ENCODE assay signal across 8 mouse cellular contexts in genomic region chr4:55651811-55652410, GRCm38 (mm10).
DNase-seq lines count a peak whose midpoint lies in the region; ATAC-seq and TF ChIP-seq lines count a peak whose summit lies in the region.

No protein-coding gene starts in this region.

- peak; percentile 34 to 82 for DNase-seq in adrenal gland, adult (ENCODE audit: inconsistent age in 2 of 2, low spot score in 1 of 2)
- DNase-seq in adrenal gland, postnatal 4 days (ENCODE audit: low spot score in 2 of 2): no peak
- peak; percentile 51 for DNase-seq in forebrain, postnatal 0 days
- DNase-seq in spleen, postnatal 10 days (ENCODE audit: low spot score in 2 of 2): no peak
- no peak for DNase-seq in urinary bladder, postnatal 10 days (ENCODE audit: low spot score)

- H3K9me3 ChIP-seq in forebrain, postnatal 0 days (ENCODE audit: low read length): no peaks in the 10 kb centered on the region
- H3K9me3 ChIP-seq in intestine, postnatal 0 days (ENCODE audit: control insufficient read depth): no peaks in the 10 kb centered on the region

- peak overlapping the region; percentile 83 for H3K4me2 ChIP-seq in forebrain, postnatal 0 days (ENCODE audit: low read depth)
- peak overlapping the region; percentile 85 for H3K4me2 ChIP-seq in intestine, postnatal 0 days (replicated peaks; ENCODE audit: low read depth)

- H3K27me3 ChIP-seq in forebrain, postnatal 0 days (ENCODE audit: insufficient read depth, low read length): no peaks in the 10 kb centered on the region
- H3K27me3 ChIP-seq in intestine, postnatal 0 days (replicated peaks; ENCODE audit: control insufficient read depth, insufficient read depth, low read length): peaks cover 10% of the 10 kb centered on the region

- peaks cover 19% of the 10 kb centered on the region for H3K4me1 ChIP-seq in bone marrow macrophage, adult 2 months (ENCODE audit: control insufficient read depth, insufficient read depth, low read length)
- H3K4me1 ChIP-seq in forebrain, postnatal 0 days (ENCODE audit: insufficient read depth): peaks cover 8% of the 10 kb centered on the region; the same call in 1 of the 2 replicates
- no peaks in the 10 kb centered on the region for H3K4me1 ChIP-seq in intestine, postnatal 0 days (replicated peaks; ENCODE audit: control insufficient read depth, insufficient read depth, low read length)

- 17% methylated on average over 12 of the region's 12 CpGs for WGBS in forebrain, postnatal 0 days
- 14% methylated on average over 12 of the region's 12 CpGs for WGBS in intestine, postnatal 0 days
- WGBS in macrophage (ENCODE audit: missing documents): 42% methylated on average over 12 of the region's 12 CpGs

- no peaks in the 10 kb centered on the region for H3K36me3 ChIP-seq in forebrain, postnatal 0 days (ENCODE audit: insufficient read depth)
- no peaks in the 10 kb centered on the region for H3K36me3 ChIP-seq in intestine, postnatal 0 days (ENCODE audit: control insufficient read depth, insufficient read depth)
- no peaks in the 10 kb centered on the region for H3K36me3 ChIP-seq in macrophage (ENCODE audit: inconsistent target)

- H3K4me3 ChIP-seq in bone marrow macrophage, adult 2 months (ENCODE audit: insufficient read depth, low read length): peak overlapping the region; percentile 65
- H3K4me3 ChIP-seq in forebrain, postnatal 0 days (ENCODE audit: low read depth, low read length): peak overlapping the region; percentile 64
- peak overlapping the region; percentile 57 for H3K4me3 ChIP-seq in intestine, postnatal 0 days (ENCODE audit: low read depth, low read length)
- peak overlapping the region; percentile 34 for H3K4me3 ChIP-seq in macrophage (ENCODE audit: inconsistent target)

- TF ChIP-seq CTCF in bone marrow macrophage, adult 2 months (IDR thresholded peaks at IDR 0.05; ENCODE audit: low read depth, low read length): no peak
- peak; percentile 52 for TF ChIP-seq CTCF in forebrain, postnatal 0 days (IDR thresholded peaks at IDR 0.05; ENCODE audit: low read depth)
- peak; percentile 52 for TF ChIP-seq CTCF in intestine, postnatal 0 days (IDR thresholded peaks at IDR 0.05; ENCODE audit: low read depth)

- H3K27ac ChIP-seq in bone marrow macrophage, adult 2 months (ENCODE audit: insufficient read depth, low read depth, low read length): peak overlapping the region; percentile 94
- H3K27ac ChIP-seq in forebrain, postnatal 0 days (ENCODE audit: low read depth, low read length): peak overlapping the region; percentile 91
- H3K27ac ChIP-seq in intestine, postnatal 0 days (ENCODE audit: low read depth, low read length): peak overlapping the region; percentile 91
- H3K27ac ChIP-seq in macrophage: peak overlapping the region; percentile 78

- H3K79me2 ChIP-seq in macrophage (ENCODE audit: inconsistent target): no peaks in the 10 kb centered on the region

- peak; percentile 14; the same call in 1 of the 2 replicates for TF ChIP-seq POLR2A in bone marrow macrophage, adult 2 months (IDR thresholded peaks at IDR 0.05; ENCODE audit: borderline replicate concordance, low read depth, low read length)

- H3K9ac ChIP-seq in forebrain, postnatal 0 days: peak overlapping the region; percentile 83
- peak overlapping the region; percentile 64 for H3K9ac ChIP-seq in intestine, postnatal 0 days (ENCODE audit: low read depth, low read length)

- peak; percentile 50 for ATAC-seq in forebrain, postnatal 0 days
- ATAC-seq in intestine, postnatal 0 days: no peak

Comparison
In these comparisons a context has a peak if more than half of its experiments do, and no peak if none do; other contexts are left out.
1. DNase-seq: peak in adrenal gland, adult (2 of 2) and forebrain, postnatal 0 days (single experiment); none in adrenal gland, postnatal 4 days (0 of 2), spleen, postnatal 10 days (0 of 2) and urinary bladder, postnatal 10 days (single experiment).
2. Peak in every context shown above with its lines, with median percentiles within 50 percentile points of each other: H3K27ac ChIP-seq and H3K4me3 ChIP-seq.